Mouse (Mus musculus) pancreas, adult 10 weeks (tissue): ENCODE data around the gene Pgk1. TPM values are rescaled to one million over a fixed set of nuclear protein-coding genes. Genes with fewer than 3 reads are reported as not detected.

Experiments used
- polyA plus RNA-seq: library from polyadenylated mRNA; stranded (reverse); fragments of 350-450 nt; fragmentation: Illumina TruSeq; extraction: RNeasy Lipid Tissue Mini Kit (QIAGEN cat#74804); gene quantifications from one replicate; pipeline ENCODE4 v1.2.3, GENCODE M21; 2015; ENCODE audit warnings: low read depth, low replicate concordance; ENCODE audit not compliant: insufficient read depth

Gene Pgk1
- 21.8 TPM for polyA plus RNA-seq

DNA sequence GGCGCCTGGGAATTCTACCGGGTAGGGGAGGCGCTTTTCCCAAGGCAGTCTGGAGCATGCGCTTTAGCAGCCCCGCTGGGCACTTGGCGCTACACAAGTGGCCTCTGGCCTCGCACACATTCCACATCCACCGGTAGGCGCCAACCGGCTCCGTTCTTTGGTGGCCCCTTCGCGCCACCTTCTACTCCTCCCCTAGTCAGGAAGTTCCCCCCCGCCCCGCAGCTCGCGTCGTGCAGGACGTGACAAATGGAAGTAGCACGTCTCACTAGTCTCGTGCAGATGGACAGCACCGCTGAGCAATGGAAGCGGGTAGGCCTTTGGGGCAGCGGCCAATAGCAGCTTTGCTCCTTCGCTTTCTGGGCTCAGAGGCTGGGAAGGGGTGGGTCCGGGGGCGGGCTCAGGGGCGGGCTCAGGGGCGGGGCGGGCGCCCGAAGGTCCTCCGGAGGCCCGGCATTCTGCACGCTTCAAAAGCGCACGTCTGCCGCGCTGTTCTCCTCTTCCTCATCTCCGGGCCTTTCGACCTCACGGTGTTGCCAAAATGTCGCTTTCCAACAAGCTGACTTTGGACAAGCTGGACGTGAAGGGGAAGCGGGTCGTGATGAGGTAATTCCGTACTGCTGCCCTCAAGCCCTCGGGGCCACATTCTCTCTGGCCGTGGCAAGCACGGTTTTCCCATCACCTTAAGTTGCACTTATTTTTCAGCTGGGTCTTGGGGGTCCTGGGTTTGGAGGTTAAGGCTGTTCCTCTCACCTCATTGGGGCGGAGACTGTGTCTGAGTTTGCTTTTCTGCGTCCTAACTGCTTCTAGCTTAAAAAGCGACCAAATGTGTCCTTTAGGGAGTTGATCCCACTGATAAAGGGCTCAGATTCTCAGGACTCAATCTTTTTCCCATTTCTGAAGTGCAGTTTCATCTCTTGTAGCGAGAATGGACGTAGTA is at the start of gene Pgk1:
Gene Pgk1, plus strand, starts transcription at position 388 of the 937 bp plus-strand sequence.

DNA sequence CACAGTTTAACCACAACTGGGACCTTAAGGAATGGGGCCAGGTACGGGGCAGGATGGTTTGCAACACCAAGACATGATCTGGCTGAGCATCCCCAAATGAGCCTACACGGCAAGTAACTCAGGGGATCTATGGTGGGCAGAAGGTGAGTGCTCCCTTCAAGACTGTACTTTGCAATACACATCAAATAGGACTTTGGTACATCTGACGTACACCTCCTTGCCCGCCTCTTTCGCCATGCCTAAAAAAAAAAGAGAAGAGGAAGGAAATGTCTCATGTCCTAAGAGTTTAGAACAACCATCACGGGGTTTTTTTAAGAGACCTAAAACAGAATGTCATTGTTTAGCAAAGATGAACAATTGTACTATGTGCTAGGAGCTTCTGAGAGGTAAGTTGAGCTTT is 44.0 kb upstream of the Pgk1 start, which contains the start of gene Tlr13:
Gene Tlr13, plus strand, starts transcription at position 269 of the 400 bp plus-strand sequence.

DNA sequence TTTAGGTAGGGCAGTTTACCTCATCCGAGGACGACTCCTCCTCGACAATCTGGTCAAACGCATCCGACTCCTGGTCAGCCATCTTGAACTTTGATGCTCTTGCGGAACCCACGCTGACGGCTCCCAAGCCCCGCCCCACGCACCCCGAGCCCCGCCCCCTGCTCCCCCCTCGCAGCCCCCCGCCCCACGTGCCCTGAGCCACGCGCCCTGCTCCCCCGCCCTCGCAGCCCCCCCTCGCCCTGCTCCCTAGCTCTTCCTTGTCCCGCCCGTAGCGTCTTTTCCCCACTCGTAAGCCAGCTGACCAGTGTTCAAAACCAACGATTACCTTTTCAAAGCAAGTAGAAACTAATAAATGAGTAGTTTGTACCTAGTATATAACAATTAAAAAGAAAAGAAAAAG is 34.2 kb downstream of the Pgk1 start, which contains the start of gene Taf9b:
Gene Taf9b, minus strand, starts transcription at position 101 of the 400 bp plus-strand sequence.

Other genes starting within 250 kb of the Pgk1 start
- gene Magt1, start 175.2 kb upstream of the Pgk1 start, polyA plus RNA-seq, result 22.1 TPM
- 99.9 TPM for gene Cox7b, start 171.4 kb upstream of the Pgk1 start, polyA plus RNA-seq
- 3.0 TPM for gene Atp7a, start 159.8 kb upstream of the Pgk1 start, polyA plus RNA-seq
- 3.0 TPM for gene Tlr13, start 43.9 kb upstream of the Pgk1 start, polyA plus RNA-seq
- gene Taf9b, start 34.1 kb downstream of the Pgk1 start, polyA plus RNA-seq, result 5.3 TPM
- gene Fnd3c2, start 68.3 kb downstream of the Pgk1 start, polyA plus RNA-seq, result not detected